Mouse (Mus musculus): Measurements from ENCODE around the gene Pde4d. TPM values are rescaled to one million over a fixed set of nuclear protein-coding genes. Genes with fewer than 3 reads are reported as not detected.

Gene Pde4d
- total and polyA plus RNA-seq, 3 experiments, result 18.5 to 18.8 TPM; not detected in 1

GRCm38 (mm10) chr13:109175852-109176621 lies 726.3 kb downstream of the Pde4d start:
- DNase-seq (ENCODE audit: low read depth, low spot score), result no peak
- no peaks in the 10 kb centered on the region for H3K4me1 ChIP-seq (ENCODE audit: control insufficient read depth in 1 of 2, insufficient read depth in 2 of 2, low read length in 2 of 2)
- no peaks in the 10 kb centered on the region for H3K27me3 ChIP-seq (ENCODE audit: control insufficient read depth in 1 of 2, insufficient read depth in 2 of 2, low read length in 2 of 2)
- no peaks in the 10 kb centered on the region for H3K36me3 ChIP-seq (ENCODE audit: control insufficient read depth in 1 of 2, insufficient read depth in 2 of 2, low read length in 2 of 2)
- no peak overlapping the region for H3K27ac ChIP-seq (ENCODE audit: control insufficient read depth, low read depth, low read length)
- no peak overlapping the region for H3K9ac ChIP-seq (ENCODE audit: control insufficient read depth, low read depth, low read length, poor library complexity, severe bottlenecking)
- no peak for TF ChIP-seq MXI1 (IDR thresholded peaks at IDR 0.05; ENCODE audit: low read depth, low read length)
- TF ChIP-seq TCF12 (IDR thresholded peaks at IDR 0.05; ENCODE audit: low read depth, low read length), result no peak
- no peak for TF ChIP-seq RAD21 (IDR thresholded peaks at IDR 0.05; ENCODE audit: low read depth, low read length)
- TF ChIP-seq MAZ (IDR thresholded peaks at IDR 0.05; ENCODE audit: low read depth, low read length), result no peak
- TF ChIP-seq USF2 (IDR thresholded peaks at IDR 0.05; ENCODE audit: borderline replicate concordance in 1 of 2, insufficient read depth in 1 of 2, low read depth in 1 of 2, low read length in 2 of 2), result no peak
- TF ChIP-seq UBTF (IDR thresholded peaks at IDR 0.05; ENCODE audit: borderline replicate concordance, insufficient read depth, low read depth, low read length), result no peak
- no peak for TF ChIP-seq MYB (IDR thresholded peaks at IDR 0.05; ENCODE audit: low read depth, low read length)
- TF ChIP-seq POLR2AphosphoS2 (IDR thresholded peaks at IDR 0.05; ENCODE audit: low read length), result no peak
- TF ChIP-seq RCOR1 (IDR thresholded peaks at IDR 0.05; ENCODE audit: low read depth, low read length), result no peak
- no peak for TF ChIP-seq EP300 (IDR thresholded peaks at IDR 0.05; ENCODE audit: low read depth in 1 of 2, low read length in 2 of 2)
- no peak for TF ChIP-seq ZKSCAN1 (IDR thresholded peaks at IDR 0.05; ENCODE audit: low read depth, low read length)
- no peak for TF ChIP-seq CHD1 (IDR thresholded peaks at IDR 0.05; ENCODE audit: low read depth, low read length)
- TF ChIP-seq ZNF384 (IDR thresholded peaks at IDR 0.05; ENCODE audit: low read depth, low read length), result no peak
- TF ChIP-seq JUND (IDR thresholded peaks at IDR 0.05; ENCODE audit: low read depth, low read length), result no peak
- TF ChIP-seq NELFE (IDR thresholded peaks at IDR 0.05; ENCODE audit: low read depth, low read length), result no peak
- TF ChIP-seq ELF1 (IDR thresholded peaks at IDR 0.05; ENCODE audit: low read depth, low read length), result no peak
- no peak for TF ChIP-seq TAL1 (IDR thresholded peaks at IDR 0.05; ENCODE audit: low read length)
- no peaks in the 10 kb centered on the region for H3K9me3 ChIP-seq (replicated peaks; ENCODE audit: insufficient read depth, low read length)
- H3K4me3 ChIP-seq (ENCODE audit: control insufficient read depth in 1 of 2, insufficient read depth in 1 of 2, low read depth in 2 of 2, low read length in 2 of 2), result no peak overlapping the region
- H3K79me2 ChIP-seq (ENCODE audit: control insufficient read depth, insufficient read depth, low read length, poor library complexity), result no peaks in the 10 kb centered on the region

- no peak overlapping the region for H3K27ac ChIP-seq (ENCODE audit: control insufficient read depth, low read depth, low read length)
- DNase-seq (ENCODE audit: low read depth, low spot score), result no peak
- no peak overlapping the region for H3K9ac ChIP-seq (ENCODE audit: control insufficient read depth, low read depth, low read length, poor library complexity, severe bottlenecking)
- H3K9me3 ChIP-seq (replicated peaks; ENCODE audit: insufficient read depth, low read length), result no peaks in the 10 kb centered on the region
- H3K4me3 ChIP-seq (ENCODE audit: control insufficient read depth in 1 of 2, insufficient read depth in 1 of 2, low read depth in 2 of 2, low read length in 2 of 2), result no peak overlapping the region
- TF ChIP-seq HCFC1 (IDR thresholded peaks at IDR 0.05; ENCODE audit: low read depth, low read length) (no peak), TAL1 (IDR thresholded peaks at IDR 0.05; ENCODE audit: low read length) (no peak), CHD1 (IDR thresholded peaks at IDR 0.05; ENCODE audit: low read depth, low read length) (no peak), RAD21 (IDR thresholded peaks at IDR 0.05; ENCODE audit: low read depth, low read length) (no peak), MAX (IDR thresholded peaks at IDR 0.05; ENCODE audit: low read length) (no peak), TBP (IDR thresholded peaks at IDR 0.05; ENCODE audit: low read depth, low read length) (no peak), CHD2 (IDR thresholded peaks at IDR 0.05; ENCODE audit: low read length) (no peak), MAZ (IDR thresholded peaks at IDR 0.05; ENCODE audit: low read depth, low read length) (no peak), MYB (IDR thresholded peaks at IDR 0.05; ENCODE audit: low read depth, low read length) (no peak)
- no peaks in the 10 kb centered on the region; a peak in 1 of 4 replicates for H3K27me3 ChIP-seq (ENCODE audit: control insufficient read depth in 1 of 2, insufficient read depth in 2 of 2, low read length in 2 of 2)
- H3K79me2 ChIP-seq (ENCODE audit: control insufficient read depth, insufficient read depth, low read length, poor library complexity), result no peaks in the 10 kb centered on the region
- H3K4me1 ChIP-seq (ENCODE audit: control insufficient read depth in 1 of 2, insufficient read depth in 2 of 2, low read length in 2 of 2), result no peaks in the 10 kb centered on the region
- no peaks in the 10 kb centered on the region for H3K36me3 ChIP-seq (ENCODE audit: control insufficient read depth in 1 of 2, insufficient read depth in 2 of 2, low read length in 2 of 2)
These were observed 731.6 kb downstream of the Pde4d start for GRCm38 (mm10) chr13:109181363-109181762.

Measured in MEL (cell line).